Mouse (Mus musculus): Measurements from ENCODE around the gene Eif2b4.

The Eif2b4 gene

GRCm38 (mm10) chr5:31199893-31200292 is 6.7 kb upstream of the Eif2b4 start:
- DNase-seq (ENCODE audit: low read depth, low spot score), result peak; percentile 45

DNA sequence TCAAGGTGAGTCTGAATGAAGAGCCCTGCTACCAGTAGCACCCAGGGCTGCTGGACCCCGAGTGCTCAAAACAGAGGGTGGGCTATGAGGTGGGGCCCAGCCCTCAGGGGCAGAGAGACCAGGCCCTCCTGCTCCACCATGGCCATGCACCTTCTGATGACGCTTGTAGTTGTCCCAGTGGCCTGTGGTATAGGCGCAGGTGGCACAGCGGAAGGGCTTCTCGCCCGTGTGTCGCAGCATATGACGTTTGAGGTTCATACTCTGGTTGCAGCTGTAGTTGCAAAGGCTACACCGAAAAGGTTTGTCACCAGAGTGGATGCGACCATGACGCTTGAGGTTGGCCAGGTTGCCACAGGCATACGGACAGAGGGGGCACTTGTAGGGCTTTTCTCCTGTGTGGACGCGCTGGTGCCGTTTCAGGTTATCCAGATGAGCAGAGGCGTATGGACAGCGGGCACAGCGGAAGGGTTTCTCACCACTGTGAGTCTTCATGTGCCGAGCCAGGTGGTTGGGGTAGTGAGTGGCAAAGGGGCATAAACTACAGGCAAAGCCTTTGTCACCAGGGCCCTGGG is 6.2 kb upstream of the Eif2b4 start:
- no peak for DNase-seq (ENCODE audit: low read depth, low spot score)

DNA sequence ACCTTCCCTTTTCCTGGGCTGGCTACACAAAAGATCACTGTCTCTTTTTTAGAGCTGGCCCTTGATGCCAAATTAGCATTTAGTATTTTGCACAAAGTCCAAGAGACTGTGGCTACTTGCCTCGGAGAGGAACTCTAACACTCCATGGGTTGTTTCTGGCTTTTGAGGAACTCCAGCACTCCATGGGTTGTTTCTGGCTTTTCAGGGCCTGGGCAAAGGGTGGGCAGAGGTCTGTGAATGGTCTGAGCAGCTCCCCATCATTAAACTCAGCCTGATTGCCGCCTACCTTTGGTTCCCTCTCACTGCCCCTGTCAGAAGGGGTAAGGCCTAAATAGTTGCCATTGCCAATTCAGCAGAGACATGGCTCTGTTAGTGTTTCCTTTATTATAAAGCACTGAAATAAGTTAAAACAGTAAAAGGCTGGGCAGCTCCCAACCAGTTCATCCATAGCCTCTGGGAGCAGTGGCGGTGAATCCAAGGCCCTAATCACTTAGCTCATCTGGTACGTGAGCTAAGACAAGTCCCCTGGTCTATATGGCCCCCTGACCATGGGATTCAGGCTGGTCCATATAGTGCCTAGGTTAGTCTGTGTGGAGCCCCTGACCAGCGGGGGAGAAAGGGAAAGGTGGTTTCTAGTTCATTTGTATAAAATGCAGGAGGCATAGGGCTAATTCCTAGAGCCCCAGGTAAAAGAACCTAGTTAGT is 5.5 kb upstream of the Eif2b4 start:
- DNase-seq (ENCODE audit: low read depth, low spot score), result no peak

DNA sequence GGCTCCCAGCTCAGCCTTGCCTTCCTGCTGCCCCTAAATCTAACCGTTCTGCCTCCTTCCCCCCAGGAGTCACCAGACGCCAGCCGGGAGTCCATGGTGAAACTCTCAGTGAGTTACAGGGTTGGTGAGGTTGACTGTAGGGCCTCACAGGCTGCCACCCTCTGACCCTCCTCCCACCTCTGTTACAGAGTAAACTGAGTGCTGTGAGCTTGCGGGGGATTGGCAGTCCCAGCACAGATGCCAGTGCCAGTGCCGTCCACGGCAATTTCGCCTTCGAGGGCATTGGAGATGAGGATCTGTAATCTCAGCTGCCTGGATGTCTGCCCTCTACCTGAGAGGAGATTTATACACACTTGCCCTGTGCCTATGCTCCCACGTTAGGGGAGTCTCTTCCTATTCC is 4.9 kb upstream of the Eif2b4 start:
- no peak for DNase-seq (ENCODE audit: low read depth, low spot score)

GRCm38 (mm10) chr5:31197072-31197471 is 3.8 kb upstream of the Eif2b4 start:
- no peak for DNase-seq (ENCODE audit: low read depth, low spot score)

DNA sequence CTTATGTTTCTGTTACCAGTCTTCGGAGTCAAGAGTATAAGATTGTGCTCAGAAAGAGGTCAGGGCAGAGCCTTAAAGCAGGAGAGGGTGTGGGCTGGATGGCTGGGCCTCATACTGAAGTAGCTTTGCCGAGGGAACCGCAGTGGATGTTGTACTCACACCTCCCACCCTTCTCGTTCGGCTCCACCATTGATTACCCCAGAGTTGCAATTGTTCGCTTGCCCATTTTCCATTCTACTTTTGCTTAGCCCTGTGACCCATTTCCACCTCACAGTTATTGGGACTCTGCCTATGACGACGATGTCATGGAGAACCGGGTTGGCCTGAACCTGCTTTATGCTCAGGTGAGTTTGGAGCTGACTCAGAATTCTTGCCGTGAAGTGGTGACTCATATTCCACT is 3.0 kb upstream of the Eif2b4 start:
- no peak for DNase-seq (ENCODE audit: low read depth, low spot score)

DNA sequence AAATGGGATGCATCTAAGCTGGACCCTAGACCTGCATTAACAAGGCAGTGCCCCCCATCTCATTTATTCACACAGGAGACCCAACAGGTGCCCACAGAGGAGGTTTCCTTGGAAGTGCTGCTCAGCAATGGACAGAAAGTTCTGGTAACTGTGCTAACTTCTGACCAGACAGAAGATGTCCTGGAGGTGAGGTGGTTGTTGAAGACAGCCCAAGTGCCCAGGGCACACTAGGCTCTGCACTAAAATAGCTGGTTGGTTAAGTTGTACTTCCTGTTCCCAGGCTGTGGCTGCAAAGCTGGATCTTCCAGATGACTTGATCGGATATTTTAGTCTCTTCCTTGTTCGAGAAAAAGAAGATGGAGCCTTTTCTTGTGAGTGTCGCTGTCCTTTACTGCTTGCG is 2.4 kb upstream of the Eif2b4 start:
- no peak for DNase-seq (ENCODE audit: low read depth, low spot score)

DNA sequence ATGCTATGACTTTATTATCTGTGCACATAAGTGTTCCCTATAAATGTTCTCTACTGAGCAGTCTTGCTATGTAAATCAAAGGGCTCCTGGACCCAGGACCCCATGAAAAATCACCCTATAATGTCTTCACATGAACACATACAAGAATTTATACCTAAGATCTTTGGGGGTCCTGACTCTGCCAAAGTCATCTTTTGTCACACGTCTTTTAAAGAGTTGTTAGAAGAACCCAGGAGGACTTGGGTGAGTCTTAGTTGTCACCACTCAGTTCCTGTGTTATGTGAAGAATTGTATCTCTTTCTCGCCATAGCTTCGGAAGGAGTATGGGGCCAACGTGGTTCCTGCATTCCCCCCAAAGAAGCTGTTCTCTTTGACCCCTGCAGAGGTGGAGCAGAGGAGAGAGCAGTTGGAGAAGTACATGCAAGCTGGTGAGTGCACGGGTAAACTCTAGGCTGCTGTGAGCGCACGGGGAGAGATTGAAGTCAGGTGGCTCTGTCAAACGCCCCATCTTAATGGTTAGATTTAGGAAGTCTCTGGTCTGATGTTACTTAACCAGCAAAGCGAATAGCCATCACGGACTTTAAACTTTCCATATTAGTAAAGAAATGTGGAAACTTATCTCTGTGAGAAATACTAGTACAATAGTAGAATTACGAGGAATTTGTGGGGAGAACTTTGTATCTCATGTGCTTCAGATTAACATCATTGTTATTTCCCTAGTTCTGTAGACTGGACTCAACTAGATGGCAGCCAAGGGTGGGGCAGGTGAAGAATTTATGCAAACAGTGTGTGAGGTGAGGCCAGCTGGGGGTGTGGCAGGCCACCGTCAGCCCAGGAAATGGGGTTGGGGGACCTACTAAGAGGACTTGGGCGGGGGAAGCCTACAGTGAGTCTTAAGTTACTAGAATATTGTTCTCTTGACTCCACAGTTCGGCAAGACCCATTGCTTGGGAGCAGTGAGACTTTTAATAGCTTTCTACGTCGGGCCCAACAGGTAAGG is 1.6 kb upstream of the Eif2b4 start:
- no peak for DNase-seq (ENCODE audit: low read depth, low spot score)

- DNase-seq (ENCODE audit: low read depth, low spot score), result peak; percentile 29
Observed at GRCm38 (mm10) chr5:31193631-31194281, 526 bp upstream of the Eif2b4 start.

- peak; percentile 81 for DNase-seq (ENCODE audit: low read depth, low spot score)
Observed at GRCm38 (mm10) chr5:31192045-31192938, 938 bp downstream of the Eif2b4 start.

DNA sequence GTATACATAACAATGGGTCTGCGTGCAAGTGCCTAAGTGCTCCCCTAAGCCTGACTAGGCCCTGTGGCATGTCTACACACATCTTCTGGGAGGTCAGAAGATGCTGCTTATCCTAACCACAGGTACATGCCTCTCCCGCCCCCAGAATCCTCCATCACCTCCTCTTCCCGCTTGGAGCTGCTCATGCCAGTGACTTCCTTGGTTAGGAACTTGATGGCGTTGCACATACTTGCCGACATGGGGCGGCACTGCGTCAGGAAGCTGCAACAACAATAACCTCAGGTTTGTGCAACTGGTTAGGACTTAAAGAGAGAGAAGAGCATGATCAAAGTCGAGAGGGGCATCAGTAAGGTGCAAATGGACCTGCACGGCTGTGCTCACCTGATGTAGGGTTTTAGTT is 3.0 kb downstream of the Eif2b4 start:
- DNase-seq (ENCODE audit: low read depth, low spot score), result no peak

- no peak for DNase-seq (ENCODE audit: low read depth, low spot score)
Observed at GRCm38 (mm10) chr5:31188223-31188840, 4.9 kb downstream of the Eif2b4 start.

- DNase-seq (ENCODE audit: low read depth, low spot score), result no peak
Observed at GRCm38 (mm10) chr5:31183678-31184077, 9.6 kb downstream of the Eif2b4 start.

GRCm38 (mm10) chr5:31181183-31181770 is 12.0 kb downstream of the Eif2b4 start:
- DNase-seq (ENCODE audit: low read depth, low spot score), result no peak

DNA sequence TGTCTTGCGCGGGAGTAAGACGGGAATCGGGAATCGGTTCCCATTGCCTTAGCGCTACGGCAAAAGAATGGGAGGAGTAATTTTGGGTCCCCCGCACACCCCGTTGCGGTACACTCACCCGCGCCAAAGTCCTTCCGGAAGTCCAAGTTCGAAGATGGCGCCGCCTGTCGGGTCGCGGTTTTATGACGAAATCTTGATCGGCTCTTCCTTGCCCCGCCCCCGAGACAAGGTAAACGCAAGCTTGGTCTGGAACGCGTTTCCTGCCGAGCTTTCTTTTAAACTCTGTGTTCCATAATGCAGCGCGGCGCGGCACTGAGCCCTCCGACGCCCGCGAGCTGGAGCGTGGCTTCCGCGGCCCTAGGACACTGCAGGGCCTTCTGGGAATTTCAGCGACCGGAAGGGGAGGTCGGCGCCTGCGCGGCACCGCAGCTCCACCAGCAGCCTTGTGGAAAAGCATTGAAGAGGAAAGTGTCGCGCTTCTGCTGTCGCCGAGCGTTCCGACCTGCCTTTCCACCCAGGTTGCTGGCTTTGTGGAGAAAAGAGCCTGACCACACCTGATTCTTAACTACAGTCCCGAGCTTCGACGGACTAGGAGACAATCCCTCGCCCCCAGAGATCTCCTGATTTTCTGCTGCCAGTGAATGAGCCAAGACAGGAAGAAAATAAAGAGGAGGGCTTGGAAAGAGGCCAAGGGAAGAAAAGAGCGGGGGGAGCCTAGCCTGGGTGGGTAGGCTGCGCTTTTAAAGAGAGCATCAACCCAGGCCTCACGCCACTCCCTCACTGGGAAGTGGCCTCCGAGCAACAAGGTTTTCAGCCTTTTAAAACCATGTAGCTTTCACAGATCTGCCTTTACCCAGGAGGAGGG is 13.2 kb downstream of the Eif2b4 start, which contains the start of the genes Gm29609 and Gtf3c2:
Gene Gm29609, minus strand, starts transcription at position 146 of the 865 bp plus-strand sequence.
Gene Gtf3c2, minus strand, starts transcription at position 379 of the 865 bp plus-strand sequence.
- peak; percentile 99 for DNase-seq (ENCODE audit: low read depth, low spot score)

- peak; percentile 48 for DNase-seq (ENCODE audit: low read depth, low spot score)
Observed at GRCm38 (mm10) chr5:31179301-31179765, 13.9 kb downstream of the Eif2b4 start.

DNA sequence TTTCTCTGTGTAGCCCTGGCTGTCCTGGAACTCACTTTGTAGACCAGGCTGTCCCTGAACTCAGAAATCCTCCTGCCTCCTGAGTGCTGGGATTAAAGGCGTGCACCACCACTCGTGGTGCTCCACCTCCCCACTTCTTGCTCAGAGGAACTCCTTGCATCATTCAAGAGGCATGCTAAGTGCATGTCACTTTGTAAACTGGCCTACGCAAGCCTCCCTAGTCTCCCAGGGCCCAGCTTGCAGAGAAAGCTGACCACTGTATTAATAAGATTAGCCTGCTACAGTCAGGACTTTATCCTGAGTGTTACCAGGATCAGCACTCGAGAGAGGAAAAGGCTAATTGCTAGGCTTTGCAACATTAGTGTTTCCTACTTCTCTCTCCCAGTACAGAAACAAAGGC is 24.6 kb downstream of the Eif2b4 start:
- DNase-seq (ENCODE audit: low read depth, low spot score), result no peak

DNA sequence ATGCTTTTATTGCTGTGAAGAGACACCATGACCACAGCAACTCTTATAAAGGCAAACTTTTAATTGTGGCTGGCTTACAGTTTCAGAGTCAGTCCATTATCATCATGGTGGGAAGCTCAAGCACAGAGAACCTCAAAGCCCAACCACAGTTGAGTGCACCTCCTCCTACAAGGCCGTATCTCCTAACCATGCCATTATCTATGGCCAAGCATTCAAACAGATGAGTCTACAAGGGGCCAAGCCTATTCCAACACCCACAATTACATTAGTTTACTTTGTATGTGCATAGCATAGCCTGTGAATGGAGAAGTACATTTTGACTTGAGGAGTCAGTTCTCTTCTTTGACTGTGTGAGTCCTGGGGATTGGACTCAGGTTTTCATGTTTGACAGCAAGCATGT is 28.4 kb downstream of the Eif2b4 start:
- no peak for DNase-seq (ENCODE audit: low read depth, low spot score)

GRCm38 (mm10) chr5:31162462-31162861 is 30.8 kb downstream of the Eif2b4 start:
- no peak for DNase-seq (ENCODE audit: low read depth, low spot score)
